Mouse (Mus musculus) heart, postnatal 36 days (tissue): ENCODE results near the gene Tmem156. TPM values are rescaled to one million over a fixed set of nuclear protein-coding genes. Genes with fewer than 3 reads are reported as not detected.

Source experiments
- DNase-seq, 2 experiments: peaks; one replicate each; pipeline ENCODE4 v3.0.0; 2021 to 2022
- intact Hi-C: fragments of 180-260 bp; cut with DNase I; formaldehyde crosslinking; loops from one replicate; pipeline ENCODE4 v1.15.1; 2025
- total RNA-seq, 2 experiments: library from RNA; stranded (reverse); gene quantifications; 2 replicates each; pipeline ENCODE4 v1.2.3; 2021

Tmem156 gene
- total RNA-seq, 2 experiments from 2014 or later, result 0.30 TPM; not detected in 1

DNA sequence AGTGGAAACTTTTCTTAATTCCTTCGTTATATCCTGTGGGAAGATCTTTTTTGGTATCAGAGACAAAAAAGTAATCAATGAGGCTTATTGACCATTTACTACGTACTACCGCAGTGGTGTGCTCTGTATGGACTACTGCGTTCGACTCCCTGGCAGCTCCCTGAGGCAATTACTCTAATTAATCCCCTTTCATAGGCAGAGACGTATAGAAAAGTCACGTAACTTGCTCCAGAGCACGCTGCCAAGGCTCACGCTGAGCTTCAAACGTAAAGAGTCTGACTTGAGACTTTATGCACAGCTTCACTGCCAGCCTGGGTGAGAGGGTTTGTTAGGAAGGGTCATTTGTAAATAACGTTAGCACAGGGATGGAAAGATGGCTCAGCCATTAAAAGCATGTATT, 8.1 kb upstream of the Tmem156 start:
- intact Hi-C loops, result no loop called here
- no peak for DNase-seq

DNA sequence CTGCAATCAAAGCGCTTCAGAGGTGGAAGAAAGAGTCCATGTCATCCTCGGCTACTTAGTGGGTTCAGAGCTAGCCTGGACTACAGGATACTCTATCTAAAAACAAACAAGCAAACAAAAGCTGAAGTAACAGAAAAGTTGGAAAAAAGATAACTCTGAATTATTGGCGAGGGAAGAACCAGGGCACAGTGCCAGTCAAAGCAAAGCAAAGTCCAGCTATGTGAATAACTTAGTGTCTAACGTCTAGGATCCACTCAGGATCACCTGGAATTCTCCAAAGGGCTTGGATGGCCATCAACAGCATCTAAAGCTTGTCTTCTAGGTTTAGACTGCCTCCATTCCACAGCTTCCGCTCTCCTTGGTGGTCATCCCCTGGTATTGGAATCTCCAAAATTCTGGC, 5.5 kb upstream of the Tmem156 start:
- no peak for DNase-seq
- intact Hi-C loops, result no loop called here

- DNase-seq, result no peak
- intact Hi-C loops, result no loop called here
Observed at GRCm38 (mm10) chr5:65096805-65097204, 4.9 kb upstream of the Tmem156 start.

DNA sequence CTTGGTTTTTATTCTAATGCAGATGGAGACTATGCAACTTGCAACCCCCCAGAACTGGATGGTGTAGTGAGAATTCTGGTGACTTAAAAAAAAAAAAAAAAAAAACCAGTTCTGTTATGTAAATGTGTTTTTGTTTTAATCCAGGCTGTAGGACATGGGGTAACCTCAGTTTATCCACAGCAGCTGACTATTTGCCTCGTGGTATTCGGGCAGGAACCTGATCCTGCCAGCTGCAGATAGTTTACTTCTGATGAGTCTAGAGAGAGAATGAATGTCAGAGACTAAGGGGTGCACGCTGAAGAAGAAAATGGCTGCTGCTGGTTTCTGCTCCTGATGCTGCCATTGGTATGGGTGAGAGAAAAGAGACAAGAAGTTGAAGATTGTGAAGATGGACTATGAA, 4.2 kb upstream of the Tmem156 start:
- intact Hi-C loops, result no loop called here
- DNase-seq, result no peak

DNA sequence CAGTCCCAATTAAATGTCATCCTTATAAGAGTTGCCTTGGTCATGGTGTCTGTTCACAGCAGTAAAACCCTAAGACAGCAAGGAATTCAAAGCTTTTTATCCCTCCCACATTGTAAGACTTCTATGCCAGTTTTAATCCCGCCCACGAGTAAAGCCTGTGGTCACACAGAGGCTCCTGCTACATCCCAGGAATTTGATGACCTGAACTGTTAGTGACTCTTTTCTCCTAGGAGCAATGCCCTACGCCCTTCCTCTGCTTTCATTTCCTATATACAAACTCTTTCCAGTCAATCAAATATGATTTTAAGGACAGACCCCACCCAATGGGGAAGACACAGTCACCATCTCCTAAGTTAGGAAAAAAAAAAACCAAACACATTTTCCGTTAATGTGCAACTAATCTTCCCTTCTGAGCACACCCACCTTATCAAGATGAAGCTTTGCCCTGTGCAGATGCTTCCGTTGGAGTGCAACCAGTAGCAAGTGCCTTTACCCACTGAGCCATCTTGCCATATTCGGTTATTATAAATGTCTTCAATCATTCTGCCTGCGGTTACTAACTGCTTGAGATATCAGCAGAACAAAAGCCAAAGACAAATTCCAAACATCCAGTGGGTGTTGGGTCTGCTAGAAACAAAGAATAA, 3.1 kb upstream of the Tmem156 start:
- no peak for DNase-seq
- intact Hi-C loops, result no loop called here

- DNase-seq, result no peak
- intact Hi-C loops, result no loop called here
Observed at GRCm38 (mm10) chr5:65093769-65094168, 1.8 kb upstream of the Tmem156 start.

DNA sequence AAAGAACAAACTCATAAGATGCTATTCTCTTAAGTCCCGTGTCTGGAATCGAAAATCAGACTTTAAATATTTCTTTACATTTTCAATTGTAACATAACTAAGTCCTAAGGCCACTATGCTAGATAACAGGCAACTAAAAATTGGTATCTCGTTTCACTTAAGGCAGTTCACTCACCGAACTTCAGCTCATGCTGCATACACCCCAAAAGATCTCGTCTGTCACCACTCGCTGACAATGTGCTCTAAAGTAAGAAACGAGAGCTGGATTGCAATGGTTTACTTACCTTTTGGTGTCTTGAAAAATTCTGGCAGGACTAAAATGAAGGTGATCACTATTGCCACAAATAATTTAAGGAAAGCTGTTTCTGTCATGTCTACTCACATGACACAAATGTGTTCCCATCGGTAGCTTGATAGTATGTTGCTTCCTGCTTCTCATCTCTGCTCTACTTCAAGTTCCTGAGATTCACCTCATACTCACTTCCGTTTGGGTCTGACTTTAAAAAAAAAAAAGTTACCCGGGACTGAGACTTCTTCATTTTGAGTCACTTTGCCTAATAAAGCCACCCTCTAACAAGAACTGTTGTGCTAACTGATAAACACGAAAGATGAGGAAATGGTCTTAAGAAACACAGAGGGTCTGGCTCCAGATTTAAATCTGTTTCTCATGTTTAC, 611 bp downstream of the Tmem156 start:
- no peak for DNase-seq
- intact Hi-C loops, result no loop called here

DNA sequence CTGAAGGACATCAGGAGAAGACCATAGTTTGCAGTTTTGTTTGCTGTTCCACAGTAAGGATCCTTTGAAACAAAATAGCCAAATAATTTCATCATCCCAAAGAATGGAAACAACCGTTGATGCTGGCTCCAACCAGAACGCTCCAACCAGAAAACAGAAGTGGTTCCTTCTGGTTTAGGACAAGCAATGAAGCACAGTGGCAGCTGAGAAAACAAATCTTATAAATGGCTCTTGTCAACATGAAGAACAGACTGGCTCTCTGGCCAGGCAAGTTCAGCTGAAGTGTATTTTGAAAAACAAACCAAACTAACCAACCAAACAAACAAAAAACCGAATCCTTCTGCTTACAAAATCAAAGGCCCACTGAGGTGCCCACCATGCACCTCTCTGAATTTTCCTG, 2.2 kb downstream of the Tmem156 start:
- intact Hi-C loops, result no loop called here
- no peak for DNase-seq

GRCm38 (mm10) chr5:65086522-65086921, 5.4 kb downstream of the Tmem156 start:
- peak in 1 of 2 experiments; percentile 28 for DNase-seq
- intact Hi-C loops, result no loop called here

- DNase-seq, result no peak
- intact Hi-C loops, result no loop called here
Observed at GRCm38 (mm10) chr5:65081836-65082235, 10.1 kb downstream of the Tmem156 start.

DNA sequence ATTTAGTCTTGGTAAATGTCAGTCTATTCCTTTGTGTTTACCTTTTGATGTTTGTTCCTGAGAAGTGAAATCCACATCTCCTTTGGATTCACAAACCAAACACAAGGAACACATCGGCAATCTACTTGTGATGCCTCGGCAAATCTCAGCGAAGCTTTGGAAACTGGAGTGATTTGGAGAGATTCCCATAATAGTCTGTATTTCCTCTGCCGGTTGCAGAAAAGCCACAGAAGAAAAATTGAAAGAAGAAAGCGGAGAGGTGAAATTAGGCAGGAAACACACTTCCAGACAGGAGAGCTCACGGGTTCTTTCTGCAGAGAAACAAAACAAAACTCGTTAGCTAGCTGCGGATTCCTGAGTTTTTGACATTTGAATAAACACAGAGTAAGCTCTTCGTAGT, 12.1 kb downstream of the Tmem156 start:
- no peak for DNase-seq
- intact Hi-C loops, result no loop called here

DNA sequence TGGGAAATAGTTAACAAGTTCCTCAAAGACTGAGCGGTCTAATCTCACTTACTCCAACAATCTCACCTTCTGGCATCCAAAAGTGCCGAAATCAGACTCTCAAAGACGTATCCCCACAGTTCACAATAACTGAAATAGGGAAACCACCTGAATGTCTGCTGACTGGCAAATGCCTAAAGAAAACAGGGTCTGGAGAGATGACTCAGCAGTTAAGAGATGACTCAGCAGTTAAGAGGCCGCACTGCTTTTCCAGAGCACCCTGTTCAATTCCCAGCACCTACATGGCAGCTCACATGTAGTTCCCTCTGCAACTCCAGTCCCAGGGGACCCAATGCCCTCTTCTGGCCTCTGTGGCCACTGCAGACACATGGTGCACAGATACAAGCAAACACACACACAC, 13.9 kb downstream of the Tmem156 start:
- intact Hi-C loops, result no loop called here

GRCm38 (mm10) chr5:65076748-65077147, 15.2 kb downstream of the Tmem156 start:
- no peak for DNase-seq
- intact Hi-C loops, result no loop called here

More for the DNA sequence above, 13.9 kb downstream of the Tmem156 start:
- no peak for DNase-seq

DNA sequence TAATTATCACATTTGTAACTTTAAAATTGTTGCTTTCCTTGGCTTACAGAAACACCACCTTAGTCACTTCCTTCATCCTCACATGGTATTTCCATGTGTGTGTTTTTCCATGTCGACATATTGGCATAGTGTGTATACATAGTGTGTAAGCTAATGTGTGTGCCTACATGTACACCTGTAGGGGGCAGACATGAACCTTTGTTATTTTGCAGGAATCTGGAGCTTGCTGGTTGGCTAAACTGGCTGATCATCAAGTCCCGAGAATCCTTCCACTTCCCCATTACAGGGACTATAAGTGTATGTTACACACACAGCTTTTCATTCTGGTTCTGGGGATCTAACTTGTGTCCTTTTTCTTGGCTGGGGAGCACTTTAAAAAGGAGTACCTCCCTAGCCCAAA, 15.8 kb downstream of the Tmem156 start:
- intact Hi-C loops, result no loop called here
- no peak for DNase-seq

GRCm38 (mm10) chr5:65074693-65075092, 17.2 kb downstream of the Tmem156 start:
- DNase-seq, result peak; percentile 22 to 35

DNA sequence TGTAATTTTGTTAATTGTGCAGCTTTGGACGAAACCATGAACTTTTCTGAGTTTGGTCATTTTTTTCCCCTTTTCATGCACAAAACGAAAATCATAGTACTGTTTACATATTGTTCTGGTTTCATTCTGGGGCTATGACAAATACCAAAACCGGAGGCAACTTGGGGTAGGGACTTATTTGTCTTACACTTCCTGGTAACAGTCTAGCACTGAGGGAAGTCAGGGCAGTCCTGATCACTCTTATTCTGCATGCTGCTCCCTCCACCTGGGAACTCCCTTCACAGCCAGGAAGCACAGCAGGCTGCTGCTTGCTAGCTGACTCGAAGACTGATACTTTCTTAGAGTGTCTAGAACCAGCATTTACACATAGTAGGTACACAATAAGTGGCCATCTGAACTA, 18.7 kb downstream of the Tmem156 start:
- no peak for DNase-seq
- intact Hi-C loops, result no loop called here

More at GRCm38 (mm10) chr5:65074693-65075092, 17.2 kb downstream of the Tmem156 start:
- intact Hi-C loops, result loop anchor here (2.0 kb wide), 1 partner anchor 138 kb away; no protein-coding TSS in a partner anchor

GRCm38 (mm10) chr5:65071689-65072118, 20.2 kb downstream of the Tmem156 start:
- intact Hi-C loops, result no loop called here
- DNase-seq, result no peak

GRCm38 (mm10) chr5:65069872-65070271, 22.1 kb downstream of the Tmem156 start:
- DNase-seq, result no peak
- intact Hi-C loops, result no loop called here

DNA sequence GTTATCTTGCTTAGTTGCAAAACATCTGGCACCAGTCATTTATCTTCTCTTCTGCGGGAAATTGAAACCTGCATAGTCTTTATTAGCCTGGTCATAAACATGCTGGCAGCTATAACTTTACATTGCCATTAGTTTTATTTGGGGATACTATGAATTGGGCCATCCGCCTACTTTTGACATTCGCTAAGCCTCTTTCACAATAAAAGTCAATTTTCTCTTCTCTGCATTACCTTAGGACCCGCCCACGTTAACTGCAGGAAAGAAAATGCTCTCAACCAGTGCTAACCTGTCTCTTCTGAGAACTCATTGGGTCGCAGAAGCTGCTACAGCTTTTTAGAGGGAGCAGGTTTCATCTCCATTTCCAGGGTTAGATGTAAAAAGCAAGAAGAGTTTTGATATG, 23.8 kb downstream of the Tmem156 start:
- intact Hi-C loops, result no loop called here
- no peak for DNase-seq

DNA sequence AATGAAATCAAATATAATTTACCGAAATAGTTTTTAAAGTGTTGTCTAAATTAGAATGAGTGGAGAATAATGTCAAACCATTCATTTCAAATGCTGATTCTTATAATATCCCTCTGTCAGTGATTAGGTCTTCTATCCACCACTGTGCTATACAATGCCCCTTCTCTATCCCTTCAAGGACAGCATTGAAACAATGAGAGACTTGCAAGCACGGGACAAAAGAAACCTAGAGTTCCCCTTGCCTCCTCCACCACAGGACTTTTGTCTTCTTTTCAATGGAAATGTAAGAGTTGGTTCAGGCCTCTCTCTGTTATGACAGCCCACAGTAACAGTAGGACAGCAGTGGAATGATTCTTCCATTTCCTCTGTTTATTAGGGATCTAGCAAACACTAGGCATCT, 28.7 kb downstream of the Tmem156 start:
- intact Hi-C loops, result no loop called here
- no peak for DNase-seq

GRCm38 (mm10) chr5:65062236-65062635, 29.7 kb downstream of the Tmem156 start:
- no peak for DNase-seq
- intact Hi-C loops, result no loop called here

GRCm38 (mm10) chr5:65059806-65060205, 32.1 kb downstream of the Tmem156 start:
- no peak for DNase-seq
- intact Hi-C loops, result no loop called here
